Mouse (Mus musculus) c-Kit-positive CD71-positive TER-119-negative erythroid progenitor cells, embryonic 14.5 days (primary cell): ENCODE measurements around the gene Fam234b.

Source experiments
- DNase-seq: peaks from one replicate; pipeline ENCODE4 v3.0.0-alpha.2; 2013; ENCODE audit warnings: low read depth

The Fam234b gene

DNA sequence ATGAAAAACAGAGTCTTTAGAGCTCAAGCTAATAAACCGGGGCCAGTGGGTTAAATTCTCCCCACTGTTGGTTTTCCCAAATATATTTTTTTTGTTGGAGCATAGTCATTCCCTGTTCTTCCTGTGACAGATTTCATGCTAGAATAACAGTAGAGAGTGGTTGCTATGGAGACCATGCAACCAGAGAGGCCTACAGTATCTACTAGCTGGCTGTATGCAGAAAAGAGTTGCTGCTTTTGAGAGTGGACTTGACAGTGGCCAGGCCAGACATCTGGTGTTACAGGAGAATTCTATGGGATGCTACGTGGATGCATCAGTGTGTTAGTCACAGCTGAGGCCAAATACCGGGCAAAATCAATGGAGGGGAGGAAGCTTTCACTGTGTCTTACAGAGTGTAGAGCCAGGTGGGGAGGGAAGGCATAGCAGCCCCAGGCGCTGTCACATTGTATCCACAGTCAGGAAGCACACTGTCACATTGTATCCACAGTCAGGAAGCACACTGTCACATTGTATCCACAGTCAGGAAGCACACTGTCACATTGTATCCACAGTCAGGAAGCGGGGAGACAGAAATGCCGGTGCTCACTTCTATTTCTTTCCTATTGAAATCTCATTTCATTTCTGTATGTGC is 26.1 kb downstream of the Fam234b start:
- DNase-seq, result no peak

DNA sequence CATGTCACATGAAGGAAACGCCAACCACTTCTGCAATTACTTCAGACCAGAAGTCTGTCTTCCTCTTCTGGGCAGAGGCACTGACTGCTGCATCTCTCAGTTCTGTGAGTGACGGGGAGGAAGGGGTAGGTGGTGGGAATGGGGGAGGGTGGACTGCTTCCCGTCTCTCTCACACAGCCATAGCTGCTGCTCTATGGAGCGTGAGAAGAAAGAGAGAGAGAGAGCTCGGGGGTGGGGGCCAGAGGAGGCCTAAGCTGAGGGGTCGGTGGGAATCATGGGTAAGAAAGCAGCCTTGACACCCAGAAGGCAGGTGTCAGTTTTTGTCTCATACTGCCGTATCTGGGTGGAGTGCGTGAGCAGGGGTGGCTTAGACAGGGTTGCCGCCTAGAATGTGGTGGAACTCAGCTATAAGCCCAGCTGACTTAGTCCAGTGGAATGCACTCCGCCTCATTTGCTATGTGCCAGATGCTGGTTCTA is 30.7 kb downstream of the Fam234b start:
- no peak for DNase-seq

DNA sequence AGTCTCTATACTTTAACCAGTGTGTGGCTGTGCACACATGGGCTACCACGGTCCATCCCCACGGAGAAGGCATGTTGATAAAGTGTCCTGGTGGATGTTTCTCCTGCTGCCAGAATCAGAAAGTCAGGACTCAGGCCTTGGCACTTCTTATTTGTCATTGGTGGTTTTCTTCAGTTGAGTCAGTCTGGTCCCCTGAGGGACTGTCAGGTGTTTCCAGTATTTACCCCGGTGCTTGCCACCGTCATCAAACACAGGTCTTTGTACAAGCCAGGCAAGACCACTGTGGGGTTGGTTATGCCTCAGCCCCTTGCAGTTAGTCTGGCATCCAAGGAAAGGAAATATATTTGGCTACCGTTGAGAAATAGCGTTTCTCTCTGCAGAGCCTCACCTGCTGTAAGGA is 32.8 kb downstream of the Fam234b start:
- no peak for DNase-seq

DNA sequence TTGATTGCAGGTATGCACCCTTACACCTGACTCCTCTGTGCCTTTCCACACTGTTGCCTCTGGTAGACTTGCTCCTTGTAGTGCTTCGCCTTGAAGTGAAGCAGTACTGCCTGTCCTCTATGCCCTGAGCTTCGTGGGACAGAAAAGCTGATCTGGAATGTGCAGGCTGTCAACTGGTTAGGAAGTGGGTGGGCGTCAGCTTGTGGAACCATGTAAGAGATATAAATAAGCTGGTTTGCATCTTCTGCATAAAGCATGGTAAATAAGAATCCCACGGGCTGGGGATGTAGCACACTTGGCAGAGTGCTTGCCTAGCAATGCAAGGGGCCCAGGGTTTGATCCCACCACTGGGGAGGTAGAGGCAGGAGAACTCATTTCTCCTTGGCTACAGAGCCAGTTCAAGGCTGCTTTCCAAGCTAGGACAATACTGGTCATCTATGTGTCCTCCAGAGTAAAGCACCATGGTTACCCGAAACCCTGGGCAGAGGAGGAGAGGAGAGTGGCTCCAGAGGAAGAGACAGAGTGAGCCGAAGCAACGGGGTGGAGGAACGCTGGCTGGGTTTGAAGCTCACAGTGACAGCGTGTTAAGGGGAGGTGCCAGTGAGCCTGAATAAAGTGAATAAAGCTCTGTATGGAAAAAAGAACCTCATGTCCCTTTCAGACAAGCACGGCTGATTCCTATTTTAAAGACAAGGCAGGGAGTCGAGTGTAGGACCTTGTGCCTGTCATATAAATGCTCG is 34.8 kb downstream of the Fam234b start:
- no peak for DNase-seq

DNA sequence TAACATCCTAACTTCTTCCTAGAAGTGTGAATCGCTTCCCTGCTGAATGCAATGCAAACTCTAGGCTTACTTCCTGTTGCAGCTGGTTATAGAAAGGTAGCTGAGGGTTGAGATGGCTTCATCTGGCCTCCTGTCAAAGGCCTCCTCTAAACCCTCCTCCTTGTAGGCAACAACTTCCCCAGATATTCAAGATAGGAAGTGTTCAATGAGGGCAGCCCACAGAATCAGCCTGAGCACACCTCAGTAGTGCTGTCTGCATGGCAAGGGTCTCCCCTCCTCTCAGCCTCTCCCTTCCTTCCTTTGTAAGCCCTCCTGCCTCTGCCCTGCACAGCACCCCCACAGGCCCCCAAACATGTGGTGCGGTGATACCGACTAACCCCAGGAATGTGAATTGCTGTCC is 38.0 kb downstream of the Fam234b start:
- no peak for DNase-seq

DNA sequence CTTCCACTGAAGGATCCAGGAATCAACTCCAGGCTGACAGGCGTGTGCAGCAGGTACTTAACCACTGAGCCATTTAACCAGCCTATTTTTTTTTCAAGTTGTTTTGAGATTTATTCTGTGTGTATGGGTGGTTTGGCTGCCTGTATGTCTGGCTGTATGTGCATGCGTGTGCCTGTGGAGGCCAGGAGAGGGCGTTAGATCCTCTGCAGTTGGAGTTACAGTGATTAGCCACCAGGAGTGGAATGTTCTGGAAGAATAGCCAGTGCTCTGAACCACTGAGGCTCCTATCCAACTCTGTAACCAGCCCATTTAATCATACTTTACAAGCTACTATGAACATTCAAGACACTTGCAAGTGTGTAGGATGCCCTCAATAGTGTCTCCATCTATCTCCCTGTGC is 38.8 kb downstream of the Fam234b start:
- DNase-seq, result no peak

DNA sequence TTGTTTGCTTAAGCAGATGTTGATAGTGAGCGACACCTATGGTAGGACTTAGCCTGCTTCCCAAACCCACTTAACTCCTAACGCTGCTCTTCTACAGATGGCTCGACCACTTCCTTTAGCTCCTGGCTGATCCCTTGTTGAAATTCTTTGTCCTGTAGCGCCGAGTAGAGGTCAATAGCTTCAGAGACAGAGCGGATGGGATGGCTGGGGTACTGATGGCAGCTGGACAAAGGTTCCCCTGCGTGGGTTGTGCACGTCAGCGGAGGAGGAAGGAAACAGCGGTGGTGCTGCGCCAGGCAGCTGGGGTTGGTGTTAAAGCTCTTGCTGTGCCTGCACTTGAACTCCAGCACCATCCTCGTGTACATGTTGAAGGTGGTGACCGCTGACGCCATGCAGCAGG is 39.5 kb downstream of the Fam234b start:
- DNase-seq, result no peak

DNA sequence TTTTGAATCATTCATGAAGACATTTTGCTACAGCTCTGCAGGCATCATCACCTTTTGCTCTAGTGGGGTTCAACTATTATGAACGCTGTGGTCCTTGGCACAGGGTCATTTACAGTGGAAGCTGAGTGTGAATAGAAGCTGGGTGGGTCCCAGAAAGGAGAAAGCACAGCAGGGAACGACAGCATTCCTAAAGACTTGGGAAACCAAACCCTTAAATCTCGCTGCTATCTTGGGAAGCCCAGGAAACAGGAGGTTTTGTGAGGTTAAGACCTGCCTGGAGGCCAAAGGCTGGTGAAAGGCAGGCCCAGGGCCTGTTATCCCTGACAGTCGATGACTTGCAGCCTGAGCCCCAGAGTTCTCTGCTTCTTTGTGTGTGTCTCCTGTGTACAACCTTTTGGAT is 40.4 kb downstream of the Fam234b start:
- no peak for DNase-seq

DNA sequence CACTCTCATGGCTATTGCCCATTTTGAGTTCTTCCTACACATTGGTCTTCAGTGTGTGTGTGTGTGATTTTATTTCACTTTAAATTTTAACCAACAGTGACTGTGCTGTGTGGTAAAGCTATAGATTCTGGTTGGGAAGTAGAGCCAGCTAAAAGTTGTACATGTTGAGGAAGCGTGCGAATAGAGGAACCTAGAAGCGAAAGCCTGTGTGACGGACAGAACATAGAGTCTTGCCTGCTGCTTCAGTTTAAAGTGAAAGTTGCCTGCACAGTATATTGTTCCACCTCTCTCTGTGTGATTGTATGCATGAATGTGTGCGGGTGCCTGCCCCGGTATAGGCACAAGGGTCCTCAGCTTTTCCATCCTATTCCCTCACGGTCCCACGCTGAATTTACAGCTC is 42.6 kb downstream of the Fam234b start:
- no peak for DNase-seq

DNA sequence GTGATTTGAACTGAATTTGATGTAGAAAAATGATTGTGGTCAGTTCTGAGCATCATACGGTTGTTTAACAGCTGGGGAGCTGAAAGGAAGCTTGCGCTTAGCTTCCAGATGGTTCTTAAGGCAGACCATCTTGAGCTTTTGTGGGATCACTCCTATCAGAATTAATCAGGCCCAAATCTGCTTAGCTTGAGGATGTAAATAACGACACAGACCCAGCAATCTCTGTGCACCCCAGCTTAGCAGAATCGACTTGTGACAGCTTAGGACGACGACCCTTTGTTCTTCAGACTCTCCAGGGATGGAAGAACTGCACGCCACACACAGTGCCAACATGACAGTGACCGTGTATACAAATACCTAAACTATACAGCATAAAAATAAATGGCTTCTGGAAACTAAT is 47.8 kb downstream of the Fam234b start:
- DNase-seq, result no peak

DNA sequence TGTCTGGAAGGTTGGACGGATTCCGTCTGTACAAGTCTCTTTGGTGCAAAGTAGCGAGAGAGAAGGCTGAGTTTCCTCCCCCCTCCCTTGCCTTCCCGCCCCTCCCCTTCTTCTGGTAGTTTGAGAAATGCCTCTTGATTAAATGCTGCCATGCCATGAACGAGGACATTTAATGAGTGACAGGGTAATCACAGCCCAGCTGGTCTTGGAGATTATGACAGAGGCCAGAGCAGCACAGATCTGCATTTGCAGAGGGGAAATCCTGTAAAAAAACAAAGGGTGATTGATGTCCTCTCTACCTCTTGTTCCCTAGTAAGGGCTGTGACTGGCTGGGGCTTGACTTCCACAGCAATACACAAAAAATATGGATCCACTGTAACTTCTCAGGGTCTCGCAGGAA is 50.1 kb downstream of the Fam234b start:
- DNase-seq, result no peak

DNA sequence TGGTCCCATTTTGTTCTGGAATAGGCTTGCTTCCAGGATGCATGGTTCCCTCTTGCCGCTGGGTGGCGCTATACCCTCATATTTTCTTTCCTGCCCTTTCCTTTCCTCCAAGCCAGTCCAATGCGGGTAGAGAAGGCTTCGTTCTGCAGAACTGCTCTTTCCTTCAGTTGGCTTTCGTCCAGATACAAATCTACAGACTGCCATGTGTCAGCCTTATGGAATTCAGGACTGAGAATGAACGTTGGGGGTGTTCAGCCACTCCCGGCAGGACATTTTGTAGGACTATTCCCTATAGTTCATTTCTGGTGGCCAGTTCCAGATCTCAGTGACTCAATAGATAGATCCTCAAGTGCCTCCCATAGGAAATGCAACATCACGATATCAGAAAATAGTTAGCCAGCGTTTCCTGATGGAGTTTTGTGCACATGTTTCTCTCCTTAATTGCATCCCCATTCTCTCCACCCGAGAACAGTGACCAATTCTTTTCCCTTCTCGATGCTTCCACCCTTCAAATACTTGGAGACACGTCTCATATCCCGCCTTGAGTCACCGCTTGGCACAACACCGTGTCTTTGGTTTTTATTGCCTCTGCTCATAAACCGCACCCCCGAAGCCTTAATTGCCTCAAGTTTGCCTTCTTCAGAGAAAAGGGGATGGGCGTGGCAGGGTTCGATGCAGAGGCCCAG is 52.2 kb downstream of the Fam234b start:
- no peak for DNase-seq

DNA sequence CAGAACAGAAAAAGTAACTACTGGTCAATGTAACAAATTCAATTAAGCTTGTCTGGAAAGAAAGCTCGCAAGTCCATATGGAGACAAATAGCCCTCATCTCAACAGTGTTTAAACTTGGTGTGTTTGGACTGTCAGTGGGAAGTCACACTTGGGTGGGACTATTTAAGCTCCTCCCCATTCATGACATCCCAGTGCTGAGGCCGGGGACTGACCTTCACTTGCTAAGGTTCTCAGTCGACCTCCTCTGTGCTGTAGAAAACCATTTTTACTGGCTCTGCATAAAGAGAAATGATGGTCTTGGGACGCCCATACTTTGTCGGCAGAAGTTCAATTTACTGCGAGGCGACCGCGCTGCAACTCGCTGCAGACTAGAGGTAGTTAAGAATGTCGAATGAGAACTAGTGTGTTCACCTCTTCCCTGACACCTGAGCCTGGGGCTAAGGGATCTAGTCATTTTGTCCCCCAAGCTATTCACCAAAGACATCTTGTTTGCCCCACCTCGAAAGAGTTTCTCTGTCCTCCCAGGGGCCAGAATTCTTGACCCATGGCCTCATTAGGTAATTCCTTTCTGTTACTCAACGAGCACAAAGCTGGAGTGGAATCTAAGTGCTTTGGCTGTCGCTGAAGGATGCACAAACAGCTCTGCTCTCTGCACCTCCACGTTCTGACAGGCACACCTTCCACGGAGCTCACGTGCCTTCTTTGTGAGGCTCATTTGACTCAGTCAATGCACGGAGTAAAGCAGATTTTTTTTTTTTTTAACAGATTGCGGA is 53.3 kb downstream of the Fam234b start:
- DNase-seq, result no peak

DNA sequence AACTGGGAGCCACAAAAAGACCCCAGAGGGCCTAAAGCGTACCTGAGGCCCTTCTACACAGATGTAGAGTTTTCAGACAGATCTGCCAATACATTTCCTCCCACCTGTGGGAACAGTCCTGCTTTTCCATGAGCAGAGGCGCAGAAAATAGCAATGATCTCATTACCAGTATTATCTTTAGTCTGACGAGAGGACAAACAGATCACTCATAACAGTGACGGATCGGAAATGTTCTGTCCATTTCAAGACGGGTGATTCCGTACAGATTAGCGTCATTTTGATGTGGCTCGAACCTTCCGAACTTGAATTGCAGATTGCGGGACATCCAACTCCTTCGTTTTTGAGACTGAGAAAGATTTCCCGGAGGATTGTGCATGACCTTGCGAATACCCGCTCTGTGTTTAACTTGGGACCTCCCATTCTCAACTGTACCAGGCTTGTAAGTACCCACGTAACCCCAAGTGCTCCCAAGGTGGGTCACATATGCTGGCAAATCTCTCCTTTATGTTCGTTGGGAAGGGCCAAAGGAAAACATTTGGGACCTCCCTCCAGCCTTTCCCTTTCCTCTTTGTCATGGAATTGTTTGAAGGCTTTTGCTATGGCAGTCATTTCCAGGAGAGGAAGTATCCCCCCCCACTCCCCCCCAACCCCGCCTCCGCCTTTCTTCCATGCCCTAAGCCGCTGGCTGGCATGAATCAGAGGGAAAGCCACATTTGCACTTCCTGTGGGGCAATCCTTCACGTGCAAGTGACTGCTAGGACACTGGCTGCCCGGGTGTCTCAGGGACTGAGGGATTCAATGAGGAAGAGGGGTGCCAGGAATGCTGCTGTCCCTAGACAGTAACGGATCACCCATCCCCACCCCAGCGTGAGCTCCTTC is 54.3 kb downstream of the Fam234b start:
- DNase-seq, result no peak

DNA sequence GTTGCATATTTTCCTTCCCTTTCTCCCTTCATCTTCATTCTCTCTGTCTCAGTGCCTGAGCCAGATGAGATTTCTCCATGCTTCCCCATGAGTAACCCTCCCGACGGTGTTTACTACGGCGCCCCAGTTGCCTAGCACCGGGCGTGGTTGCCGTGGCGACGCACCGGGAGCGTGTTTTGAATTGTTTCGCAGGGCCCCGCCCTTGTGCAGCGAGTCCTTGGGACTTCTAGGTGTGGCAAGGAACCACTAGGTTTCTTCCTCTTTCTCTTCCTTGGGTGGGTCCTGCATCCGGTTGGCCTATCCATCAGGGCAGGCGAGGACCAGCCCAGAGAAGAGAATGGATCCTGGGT is 54.9 kb downstream of the Fam234b start:
- no peak for DNase-seq

DNA sequence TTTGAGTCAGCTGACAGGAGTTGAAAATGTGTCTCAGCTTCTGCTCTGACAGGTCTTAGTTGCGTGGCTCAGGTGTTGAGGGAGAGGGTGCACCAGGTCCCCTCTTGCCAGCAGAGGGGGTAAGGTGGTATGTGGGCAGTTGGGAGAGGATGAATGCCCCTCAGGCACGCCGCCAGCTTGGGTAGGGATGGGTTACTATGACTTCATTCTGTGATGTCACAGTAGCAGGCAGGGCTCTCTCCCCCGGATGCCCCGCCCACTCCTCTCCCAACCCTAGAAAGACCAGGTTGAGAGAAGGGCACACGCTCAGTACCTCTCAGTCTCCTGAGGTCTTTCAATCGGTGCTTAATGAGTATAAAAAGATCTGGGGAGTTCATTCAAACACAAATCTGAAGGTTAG is 56.4 kb downstream of the Fam234b start, which contains the start of gene Gsg1:
TSS of gene Gsg1 (minus strand) at position 199 of the 400 bp plus-strand sequence.
- no peak for DNase-seq

DNA sequence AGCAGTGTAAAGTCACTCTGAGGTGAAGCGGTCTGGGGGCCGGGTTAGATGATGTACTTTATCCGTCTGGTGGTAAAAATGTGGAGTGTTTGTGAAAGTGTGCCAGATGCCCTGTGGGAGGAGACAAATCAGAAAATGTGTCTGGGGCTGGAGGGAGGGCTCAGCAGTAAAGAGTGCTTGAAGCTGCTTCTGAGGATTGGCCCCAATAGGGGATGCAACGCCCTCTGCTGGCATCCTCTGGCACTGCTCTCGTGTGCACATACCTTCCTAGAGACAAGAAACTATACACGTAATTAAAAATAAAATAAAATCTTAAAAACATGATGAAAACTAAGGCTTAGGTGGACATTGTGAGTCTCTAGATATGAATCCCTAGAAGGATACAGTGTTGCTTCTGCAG is 62.7 kb downstream of the Fam234b start:
- DNase-seq, result no peak

DNA sequence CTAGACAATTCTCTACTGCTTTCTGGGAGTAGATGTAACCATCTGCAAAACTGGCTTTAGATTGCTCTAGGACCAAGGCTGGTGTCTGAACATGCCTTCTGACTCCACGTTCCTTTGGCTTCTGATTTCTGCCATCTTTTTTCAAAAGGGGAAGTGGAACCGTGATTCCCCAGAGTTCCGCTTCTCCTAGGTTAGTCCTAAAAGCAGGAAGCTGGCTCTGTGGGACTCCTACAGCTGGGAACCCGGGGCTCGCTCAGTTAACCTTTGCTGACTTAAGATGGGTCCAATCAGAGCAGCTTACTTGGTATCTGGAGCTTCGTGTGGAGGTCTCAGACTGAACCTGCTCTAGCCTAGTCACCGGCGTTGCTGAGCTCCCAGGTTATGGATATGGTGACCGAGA is 63.3 kb downstream of the Fam234b start:
- no peak for DNase-seq

DNA sequence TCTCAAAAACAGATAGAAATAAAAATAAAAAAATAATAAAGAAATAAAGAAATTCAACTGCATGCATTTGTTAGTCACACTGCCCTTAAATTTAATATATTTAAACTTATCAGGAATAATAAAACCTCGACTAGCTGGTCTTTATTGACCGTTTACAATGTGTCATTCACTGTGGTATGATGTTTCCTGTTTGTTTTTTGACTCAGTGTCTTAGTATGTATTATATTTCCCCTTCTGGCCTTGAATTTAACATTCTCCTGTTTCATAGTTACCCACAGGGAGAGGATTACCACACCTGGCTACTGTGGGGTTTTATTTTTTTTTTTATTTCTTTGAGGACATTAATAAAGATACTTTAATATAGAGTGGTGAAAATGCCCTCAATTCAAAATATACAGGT is 64.8 kb downstream of the Fam234b start:
- no peak for DNase-seq

DNA sequence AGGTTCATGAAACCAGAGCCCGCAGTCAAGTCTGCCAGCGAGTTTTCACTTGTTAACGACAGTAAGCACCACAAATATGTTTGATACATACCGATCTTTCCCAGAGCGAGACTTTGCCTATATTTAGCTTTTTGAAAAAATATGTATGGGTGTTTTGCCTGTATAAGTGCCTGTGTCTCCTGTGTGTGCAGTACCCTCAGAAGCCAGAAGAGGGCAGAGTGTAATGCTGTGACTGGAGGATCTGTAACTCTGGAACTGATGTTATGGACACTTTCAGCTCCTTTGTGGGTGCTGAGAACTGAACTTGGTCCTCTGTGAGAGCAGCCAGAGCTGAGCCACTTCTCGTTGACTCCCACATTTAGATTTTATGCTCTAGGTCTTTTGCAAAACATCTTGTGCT is 66.4 kb downstream of the Fam234b start:
- DNase-seq, result no peak

DNA sequence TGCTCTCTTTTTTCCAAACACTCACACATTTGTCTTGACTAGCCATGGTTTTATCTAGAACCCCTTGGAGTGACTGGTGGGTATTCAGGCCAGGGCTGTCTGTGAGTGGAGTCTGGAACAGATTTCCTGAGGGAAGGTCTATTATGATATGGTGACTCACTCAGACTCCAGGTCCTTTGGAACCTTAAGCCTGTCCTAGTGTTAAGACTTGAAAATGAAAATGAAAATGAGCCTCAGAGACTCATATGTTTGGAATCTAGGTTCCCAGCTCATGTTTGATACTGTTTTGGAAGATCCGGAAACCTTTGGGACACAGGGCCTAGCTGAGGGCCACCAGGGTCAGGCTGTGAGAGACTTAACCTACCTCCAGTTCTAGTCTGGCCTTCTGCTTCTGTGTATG is 68.3 kb downstream of the Fam234b start:
- DNase-seq, result no peak

DNA sequence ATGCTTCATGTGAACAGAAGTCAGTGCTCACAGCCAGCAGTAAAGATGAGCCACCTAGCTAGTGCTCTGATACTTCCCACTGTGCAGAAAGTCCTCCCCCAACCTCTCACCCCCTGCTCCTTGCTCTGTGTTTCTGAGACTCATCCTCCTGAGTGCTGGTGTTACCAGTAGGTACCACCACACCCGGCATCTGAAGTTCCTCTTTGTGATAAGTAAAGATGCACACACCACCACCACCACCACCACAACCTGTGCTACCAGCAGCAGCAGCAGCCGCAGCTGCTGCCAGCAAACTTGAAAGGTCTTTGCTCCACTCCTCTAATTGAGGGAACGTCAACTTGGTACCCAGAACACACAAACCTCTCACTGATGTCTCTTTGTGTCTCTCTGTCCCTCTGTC is 69.4 kb downstream of the Fam234b start:
- no peak for DNase-seq
